Mouse (Mus musculus) megakaryocyte, adult 5-6 weeks (primary cell): ENCODE results near the gene Mink1. TPM values are rescaled to one million over a fixed set of nuclear protein-coding genes. Genes with fewer than 3 reads are reported as not detected.

Experiments
- ATAC-seq: 2 replicates; pipeline ENCODE4 v1.8.0; 2016; ENCODE audit warnings: mild to moderate bottlenecking, inconsistent platforms; ENCODE audit not compliant: poor library complexity, severe bottlenecking
- total RNA-seq, 2 experiments: library from RNA; stranded (forward) in 1 of 2; stranded (reverse) in 1 of 2; fragments of 153-499, 151-499 nt in 1 of 2; fragments of 221-1000, 200-1000 nt in 1 of 2; gene quantifications; 2 replicates each; pipeline versions ENCODE4 v1.2.3 to v1.2.4; 2015 to 2017

The Mink1 gene
- total RNA-seq, 2 experiments from 2014 or later, result 17.5 to 21.3 TPM

- ATAC-seq, result no peak
Measured at GRCm38 (mm10) chr11:70652029-70652883, 89.6 kb downstream of the Mink1 start.

- peak; percentile 21 for ATAC-seq
Measured at GRCm38 (mm10) chr11:70652884-70653344, 90.2 kb downstream of the Mink1 start.

GRCm38 (mm10) chr11:70653345-70654197 is 90.9 kb downstream of the Mink1 start:
- ATAC-seq, result peak; percentile 29

- peak; percentile 53 for ATAC-seq
Measured at GRCm38 (mm10) chr11:70654198-70654922, 91.7 kb downstream of the Mink1 start, which contains the start of gene Pfn1. Gene Pfn1 (minus strand): TSS chr11:70654644.

GRCm38 (mm10) chr11:70654923-70655570 is 92.4 kb downstream of the Mink1 start:
- peak; percentile 32 for ATAC-seq

GRCm38 (mm10) chr11:70655571-70656455 is 93.1 kb downstream of the Mink1 start:
- no peak for ATAC-seq

- ATAC-seq, result no peak
Measured at GRCm38 (mm10) chr11:70656456-70656927, 93.8 kb downstream of the Mink1 start.

- no peak for ATAC-seq
Measured at GRCm38 (mm10) chr11:70656964-70657363, 94.3 kb downstream of the Mink1 start, which contains the start of gene Eno3. Gene Eno3 (plus strand): TSS chr11:70657202.

- ATAC-seq, result no peak
Measured at GRCm38 (mm10) chr11:70657573-70657972, 94.9 kb downstream of the Mink1 start.

- ATAC-seq, result no peak
Measured at GRCm38 (mm10) chr11:70657991-70658390, 95.3 kb downstream of the Mink1 start.

- ATAC-seq, result no peak
Measured at GRCm38 (mm10) chr11:70658521-70658920, 95.8 kb downstream of the Mink1 start.

- no peak for ATAC-seq
Measured at GRCm38 (mm10) chr11:70658942-70659341, 96.3 kb downstream of the Mink1 start.

- ATAC-seq, result no peak
Measured at GRCm38 (mm10) chr11:70660571-70660970, 97.9 kb downstream of the Mink1 start.

GRCm38 (mm10) chr11:70663101-70663500 is 100.4 kb downstream of the Mink1 start:
- no peak for ATAC-seq

GRCm38 (mm10) chr11:70663957-70664356 is 101.3 kb downstream of the Mink1 start:
- ATAC-seq, result no peak
